Mouse (Mus musculus) heart, embryonic 11.5 days (tissue): ENCODE results near the gene Adam33. TPM values are rescaled to one million over a fixed set of nuclear protein-coding genes. Genes with fewer than 3 reads are reported as not detected.

Experiments
- ATAC-seq: fragments of 200-750 bp; cut with Nextera tagmentation; replicated peaks from 2 replicates; pipeline ENCODE4 v1.8.0; 2017; ENCODE audit warnings: moderate library complexity; ENCODE audit not compliant: insufficient number of reproducible peaks, low FRiP score, low TSS enrichment
- H3K27ac ChIP-seq: fragments of 300-500 bp; sonication (generic); 2 replicates; pipeline ENCODE4 v1.5.1; 2014; ENCODE audit warnings: mild to moderate bottlenecking, low read depth, low read length
- H3K27me3 ChIP-seq: fragments of 300-500 bp; sonication (generic); 2 replicates; pipeline ENCODE4 v1.6.1; 2014; ENCODE audit warnings: mild to moderate bottlenecking, low read length, mixed read lengths; ENCODE audit not compliant: control insufficient read depth, insufficient read depth
- H3K36me3 ChIP-seq: fragments of 300-500 bp; sonication (generic); 2 replicates; pipeline ENCODE4 v1.6.1; 2014; ENCODE audit warnings: mild to moderate bottlenecking, low read length, moderate library complexity, mixed read lengths; ENCODE audit not compliant: control insufficient read depth, insufficient read depth
- H3K4me1 ChIP-seq: fragments of 300-500 bp; sonication (generic); 2 replicates; pipeline ENCODE4 v1.6.1; 2014; ENCODE audit warnings: low read length; ENCODE audit not compliant: control insufficient read depth, insufficient read depth
- H3K4me2 ChIP-seq: fragments of 300-500 bp; sonication (generic); 2 replicates; pipeline ENCODE4 v1.6.1; 2014; ENCODE audit warnings: mild to moderate bottlenecking, moderate library complexity
- H3K4me3 ChIP-seq: fragments of 300-500 bp; sonication (generic); 2 replicates; pipeline ENCODE4 v1.5.1; 2014; ENCODE audit warnings: low read depth, low read length
- H3K9ac ChIP-seq: fragments of 300-500 bp; sonication (generic); 2 replicates; pipeline ENCODE4 v1.6.1; 2014; ENCODE audit warnings: mild to moderate bottlenecking, low read depth, low read length, moderate library complexity
- H3K9me3 ChIP-seq: fragments of 300-500 bp; sonication (generic); replicated peaks from 2 replicates; pipeline ENCODE4 v1.6.1; 2016; ENCODE audit warnings: low read length; ENCODE audit not compliant: control insufficient read depth
- WGBS: fragments of 180-500 bp; shearing (Covaris S2); extraction: QIAGEN DNeasy Blood & Tissue Kit; methylation state at CpG from one replicate; pipeline ENCODE4 v1.1.7; 2014; ENCODE audit not compliant: insufficient replicate concordance; 5-methylcytosine and 5-hydroxymethylcytosine counted together
- microRNA-seq: library from miRNA; unstranded; fragments of <30 nt; microRNA quantifications from one replicate; pipeline ENCODE4, GENCODE M21; 2016; ENCODE audit warnings: borderline number of aligned reads
- polyA plus RNA-seq: library from polyadenylated mRNA; unstranded; fragments of >200 nt; fragmentation: Nextera tagmentation; extraction: Ambion mirVana; gene quantifications from 2 replicates; pipeline ENCODE4 v1.2.1, GENCODE M21; 2014

Adam33 gene
- polyA plus RNA-seq, 1 experiment from 2014 or later = 4.1 TPM

DNA sequence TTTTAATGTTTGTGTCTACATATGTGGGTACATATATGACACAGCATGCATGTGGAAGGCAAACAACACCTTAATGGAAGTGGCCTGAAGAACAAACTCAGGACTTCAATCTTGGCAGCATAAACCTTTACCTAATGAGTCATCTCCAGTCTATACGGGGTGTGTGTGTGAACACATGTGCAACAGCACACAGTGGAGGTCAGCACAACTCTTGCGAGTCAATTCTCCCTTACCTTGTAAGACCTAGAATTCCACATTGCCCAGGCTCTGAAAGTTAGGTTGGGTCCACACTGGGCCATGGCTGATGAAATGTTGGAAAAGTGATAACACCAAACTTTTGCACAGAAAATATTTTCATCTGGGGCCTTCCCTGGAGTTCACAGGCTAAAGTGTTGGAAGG lies 33.1 kb downstream of the Adam33 start:
- Histone ChIP-seq H3K4me1 (peaks cover 4% of the 10 kb centered on the region), H3K27me3 (no peaks in the 10 kb centered on the region), H3K4me3 (no peak overlapping the region), H3K4me2 (no peak overlapping the region), H3K9me3 (0 out of 2 replicates have a peak, but pooled peaks cover 5% of the 10 kb centered on the region), H3K36me3 (peaks cover 2% of the 10 kb centered on the region; the same call in 1 of the 2 replicates), H3K9ac (no peak overlapping the region), H3K27ac (no peak overlapping the region)
- WGBS = 85% methylated on average over 2 of the region's 2 CpGs
- no peak for ATAC-seq

DNA sequence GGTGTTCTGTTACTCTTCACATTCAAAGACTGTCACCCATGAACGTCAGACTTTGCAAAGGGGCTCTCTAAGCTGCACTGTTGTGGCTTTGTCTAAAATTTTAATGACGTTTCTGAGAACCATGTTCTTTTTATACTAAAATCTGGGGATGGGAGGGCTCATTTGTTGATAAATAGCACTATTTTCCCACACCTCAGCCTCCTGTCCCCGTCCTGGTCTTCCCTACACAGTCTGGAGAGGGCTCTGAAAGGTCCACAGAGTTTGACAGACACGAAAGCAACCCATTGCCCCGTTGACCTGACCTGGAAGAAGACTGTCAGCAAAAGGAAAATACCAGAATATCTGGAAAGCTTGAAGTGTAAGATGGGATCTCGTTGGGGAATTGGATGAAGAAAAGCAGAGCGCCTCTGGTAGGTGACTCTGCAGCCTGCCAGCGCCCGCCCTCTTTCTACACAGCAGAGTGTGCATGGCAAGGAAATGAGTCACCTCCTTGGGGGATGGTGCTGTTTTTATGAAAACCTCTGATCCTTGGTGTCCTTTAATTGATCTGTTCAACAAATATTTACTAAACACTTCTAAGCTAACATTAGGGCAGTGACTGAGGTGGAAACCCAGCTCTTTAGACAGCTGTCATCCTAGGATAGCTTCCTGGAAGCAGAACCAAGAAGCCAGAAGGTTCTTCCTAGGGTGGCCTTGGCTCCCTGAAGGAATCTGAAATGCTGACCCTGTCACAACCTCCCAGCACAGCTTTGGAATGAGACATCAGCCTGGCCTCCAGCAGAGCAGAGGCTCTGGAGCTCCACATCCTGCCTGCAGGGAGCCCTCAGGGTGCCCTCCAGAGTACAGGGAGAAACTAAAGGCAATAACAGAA lies 34.3 kb downstream of the Adam33 start:
- Histone ChIP-seq H3K9ac (no peak overlapping the region), H3K4me2 (no peak overlapping the region), H3K4me1 (peaks cover 4% of the 10 kb centered on the region), H3K36me3 (peaks cover 2% of the 10 kb centered on the region; the same call in 1 of the 2 replicates), H3K27ac (peak overlapping the region; percentile 72), H3K9me3 (0 out of 2 replicates have a peak, but pooled peaks cover 5% of the 10 kb centered on the region), H3K4me3 (no peak overlapping the region), H3K27me3 (no peaks in the 10 kb centered on the region)
- peak; percentile 55; the same call in 1 of the 2 replicates for ATAC-seq
- WGBS = 50% methylated on average over 9 of the region's 9 CpGs

DNA sequence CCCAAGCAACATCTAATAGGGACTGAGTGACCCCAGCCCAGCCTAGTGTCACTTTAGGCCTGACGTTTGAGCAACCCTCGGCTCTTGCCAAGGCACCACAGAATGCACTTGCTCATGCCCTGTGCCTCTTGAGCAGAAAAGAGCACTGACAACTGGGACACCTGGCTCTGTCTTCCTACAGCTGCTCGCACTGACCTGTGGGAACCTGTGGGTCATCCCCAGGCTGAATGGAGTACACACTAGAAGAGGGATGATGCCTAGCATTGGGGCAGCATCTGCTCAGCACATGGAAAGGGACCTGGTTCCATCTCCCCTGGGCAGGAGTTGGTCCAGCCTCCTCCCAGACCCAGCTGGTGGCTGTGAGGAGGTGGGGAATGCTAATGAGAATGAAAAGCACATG lies 36.7 kb downstream of the Adam33 start:
- H3K9me3 ChIP-seq = no peaks in the 10 kb centered on the region
- WGBS = 83% methylated on average over 3 of the region's 3 CpGs
- H3K27me3 ChIP-seq = no peaks in the 10 kb centered on the region
- H3K9ac ChIP-seq = no peak overlapping the region
- ATAC-seq = no peak
- H3K36me3 ChIP-seq = peaks cover 5% of the 10 kb centered on the region
- H3K4me3 ChIP-seq = no peak overlapping the region
- H3K4me2 ChIP-seq = no peak overlapping the region
- H3K4me1 ChIP-seq = peaks cover 4% of the 10 kb centered on the region
- no peak overlapping the region for H3K27ac ChIP-seq

DNA sequence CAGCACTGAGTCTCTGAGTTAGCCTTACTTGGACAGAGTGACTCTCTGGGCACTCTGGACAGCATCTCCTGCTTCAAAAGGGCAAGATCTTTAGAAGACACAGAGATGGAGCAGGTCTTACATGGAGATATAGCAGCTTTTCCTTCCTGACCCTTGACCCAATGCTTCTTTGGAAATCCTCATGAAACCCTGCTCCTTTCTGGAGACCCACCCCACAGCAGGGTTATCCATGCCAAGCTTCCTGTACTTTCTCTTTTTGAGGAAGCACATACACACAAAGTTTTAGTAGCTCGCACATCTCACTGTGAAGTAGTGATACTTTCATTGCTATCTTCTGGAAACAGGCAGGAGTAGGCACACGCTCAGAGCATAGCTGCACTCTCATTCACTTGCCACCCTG lies 38.4 kb downstream of the Adam33 start:
- 84% methylated on average over 2 of the region's 2 CpGs for WGBS
- no peak overlapping the region for H3K9ac ChIP-seq
- ATAC-seq = no peak
- no peak overlapping the region for H3K4me3 ChIP-seq
- H3K9me3 ChIP-seq = no peaks in the 10 kb centered on the region
- no peak overlapping the region for H3K27ac ChIP-seq
- no peaks in the 10 kb centered on the region for H3K27me3 ChIP-seq
- peaks cover 4% of the 10 kb centered on the region for H3K4me1 ChIP-seq
- peaks cover 5% of the 10 kb centered on the region for H3K36me3 ChIP-seq
- no peak overlapping the region for H3K4me2 ChIP-seq

GRCm38 (mm10) chr2:131010566-131010965 lies 53.0 kb downstream of the Adam33 start:
- ATAC-seq = no peak
- Histone ChIP-seq H3K9me3 (no peaks in the 10 kb centered on the region), H3K27me3 (no peaks in the 10 kb centered on the region), H3K9ac (no peak overlapping the region), H3K4me3 (no peak overlapping the region), H3K36me3 (peaks cover 4% of the 10 kb centered on the region), H3K4me2 (no peak overlapping the region), H3K27ac (no peak overlapping the region), H3K4me1 (no peaks in the 10 kb centered on the region)
- WGBS = 80% methylated on average over 1 of the region's 1 CpGs

DNA sequence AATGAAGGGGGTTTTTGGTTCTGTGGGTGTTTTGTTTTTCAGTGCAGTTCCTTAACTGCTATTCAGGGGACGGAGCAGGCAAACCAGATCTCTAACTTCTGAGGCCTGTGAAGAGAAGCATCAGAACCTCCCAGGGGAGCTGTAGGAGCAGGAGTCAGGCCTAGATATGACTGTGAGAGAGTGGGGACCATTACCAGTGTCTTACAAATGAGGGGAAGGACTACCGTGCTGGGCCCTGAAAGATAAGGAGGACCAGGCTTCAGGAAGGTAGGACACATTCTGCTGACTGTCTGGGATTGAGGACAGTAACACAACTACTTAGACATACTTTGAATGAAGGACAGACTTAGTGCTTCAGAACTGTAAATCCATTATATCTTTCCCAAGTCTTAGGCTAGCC lies 54.5 kb downstream of the Adam33 start:
- no peaks in the 10 kb centered on the region for H3K27me3 ChIP-seq
- ATAC-seq = no peak
- H3K4me3 ChIP-seq = no peak overlapping the region
- H3K4me2 ChIP-seq = no peak overlapping the region
- H3K36me3 ChIP-seq = peaks cover 4% of the 10 kb centered on the region; the same call in 1 of the 2 replicates
- WGBS = 66% methylated on average over 2 of the region's 2 CpGs
- H3K9ac ChIP-seq = no peak overlapping the region
- H3K27ac ChIP-seq = no peak overlapping the region
- H3K9me3 ChIP-seq = no peaks in the 10 kb centered on the region
- H3K4me1 ChIP-seq = no peaks in the 10 kb centered on the region

Small RNA genes lying within 50 kb of the gene (microRNA-seq; reads per million reads assigned to microRNA genes)
- 0.20 reads per million for gene Mir6973b

Other genes starting within 250 kb of the Adam33 start
- gene 4930402H24Rik, start 157.4 kb downstream of the Adam33 start, polyA plus RNA-seq = 47.8 and 48.6 TPM in 2 replicates
- gene Atrn, start 157.3 kb downstream of the Adam33 start, polyA plus RNA-seq = 6.5 and 8.0 TPM in 2 replicates
- gene Gfra4, start 20.7 kb downstream of the Adam33 start, polyA plus RNA-seq = 2.9 and 3.8 TPM in 2 replicates
- gene Siglec1, start 23.0 kb upstream of the Adam33 start, polyA plus RNA-seq = 0.11 and 0.16 TPM in 2 replicates
- gene Hspa12b, start 63.5 kb upstream of the Adam33 start, polyA plus RNA-seq = 5.6 and 6.3 TPM in 2 replicates
- gene Gm11037, start 69.7 kb upstream of the Adam33 start, polyA plus RNA-seq = not detected in 2 replicates
- gene 1700037H04Rik, start 96.3 kb upstream of the Adam33 start, polyA plus RNA-seq = 83.0 and 83.4 TPM in 2 replicates
- gene Cenpb, start 116.3 kb upstream of the Adam33 start, polyA plus RNA-seq = 4.1 and 4.6 TPM in 2 replicates
- 41.1 and 41.8 TPM in 2 replicates for gene Cdc25b, start 123.1 kb upstream of the Adam33 start, polyA plus RNA-seq
- 1.2 and 1.7 TPM in 2 replicates for gene Spef1, start 123.5 kb upstream of the Adam33 start, polyA plus RNA-seq
- gene Ap5s1, start 143.3 kb upstream of the Adam33 start, polyA plus RNA-seq = 30.3 and 31.2 TPM in 2 replicates
- gene Mavs, start 170.2 kb upstream of the Adam33 start, polyA plus RNA-seq = 15.2 and 18.5 TPM in 2 replicates
- gene Pank2, start 198.7 kb upstream of the Adam33 start, polyA plus RNA-seq = 31.3 and 33.6 TPM in 2 replicates